Mouse (Mus musculus): ENCODE results near the gene Trappc12. TPM values are rescaled to one million over a fixed set of nuclear protein-coding genes. Genes with fewer than 3 reads are reported as not detected.

Trappc12 gene
- polyA plus RNA-seq, 1 experiment from 2014 or later, result 43.9 TPM

DNA sequence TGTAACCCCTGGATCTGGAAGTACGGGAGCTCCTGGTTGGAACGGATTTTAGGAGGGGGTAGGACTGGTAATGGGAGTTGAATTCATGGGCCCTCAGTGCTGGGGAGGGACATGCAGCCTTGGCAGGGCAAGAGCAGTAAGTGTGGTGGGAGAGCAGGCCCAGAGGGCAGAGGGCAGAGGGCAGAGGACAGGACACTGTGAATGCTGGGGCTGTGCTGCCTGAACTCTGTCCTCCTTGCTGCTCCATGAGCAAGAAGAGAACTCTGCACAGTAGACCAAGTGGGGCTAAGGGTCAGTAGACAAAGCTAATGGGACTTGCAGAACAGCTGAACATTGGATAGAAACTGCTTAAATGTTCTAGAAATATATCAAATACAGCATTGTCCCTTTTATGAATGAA, 32.2 kb downstream of the Trappc12 start:
- Histone ChIP-seq H3K4me3 (ENCODE audit: low read length) (no peak overlapping the region), H3K27me3 (ENCODE audit: control insufficient read depth, insufficient read depth, low read length) (no peaks in the 10 kb centered on the region), H3K36me3 (ENCODE audit: control insufficient read depth, insufficient read depth, low read length) (peaks cover 37% of the 10 kb centered on the region), H3K9me3 (ENCODE audit: control insufficient read depth, low read length) (no peaks in the 10 kb centered on the region), H3K4me1 (ENCODE audit: control insufficient read depth, insufficient read depth, low read length) (no peaks in the 10 kb centered on the region), H3K9ac (ENCODE audit: low read depth, low read length) (no peak overlapping the region), H3K4me2 (replicated peaks; ENCODE audit: low read depth, low read length) (no peak overlapping the region), H3K27ac (ENCODE audit: low read depth, low read length) (no peak overlapping the region)
- WGBS, result 92% methylated on average over 2 of the region's 2 CpGs
- no peak for ATAC-seq (ENCODE audit: low FRiP score, low TSS enrichment)

DNA sequence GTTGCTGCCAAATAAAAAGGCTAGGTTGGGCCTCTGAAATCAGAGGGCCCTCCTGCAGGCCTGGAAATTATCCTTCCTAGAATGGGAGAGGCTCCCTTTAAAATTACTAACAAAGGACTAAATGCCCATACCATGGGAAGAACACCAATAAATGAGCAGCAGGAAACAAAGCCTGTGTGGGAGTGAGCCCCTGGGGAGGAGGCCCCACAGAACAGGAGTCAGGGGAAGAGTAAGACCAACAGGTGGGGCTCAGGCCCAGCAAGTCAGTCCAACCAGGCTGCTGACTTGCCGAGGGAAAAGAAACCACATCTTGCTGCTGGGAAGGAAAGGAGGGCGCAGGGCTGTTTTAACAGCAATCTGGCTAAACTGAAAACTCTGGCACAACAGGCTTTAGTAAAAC, 33.2 kb downstream of the Trappc12 start:
- WGBS, result 63% methylated on average over 2 of the region's 2 CpGs
- H3K27me3 ChIP-seq (ENCODE audit: control insufficient read depth, insufficient read depth, low read length), result no peaks in the 10 kb centered on the region
- ATAC-seq (ENCODE audit: low FRiP score, low TSS enrichment), result no peak
- H3K9me3 ChIP-seq (ENCODE audit: control insufficient read depth, low read length), result no peaks in the 10 kb centered on the region
- H3K4me3 ChIP-seq (ENCODE audit: low read length), result no peak overlapping the region
- no peak overlapping the region for H3K9ac ChIP-seq (ENCODE audit: low read depth, low read length)
- H3K4me1 ChIP-seq (ENCODE audit: control insufficient read depth, insufficient read depth, low read length), result no peaks in the 10 kb centered on the region
- H3K4me2 ChIP-seq (replicated peaks; ENCODE audit: low read depth, low read length), result no peak overlapping the region
- H3K36me3 ChIP-seq (ENCODE audit: control insufficient read depth, insufficient read depth, low read length), result peaks cover 38% of the 10 kb centered on the region
- H3K27ac ChIP-seq (ENCODE audit: low read depth, low read length), result no peak overlapping the region

DNA sequence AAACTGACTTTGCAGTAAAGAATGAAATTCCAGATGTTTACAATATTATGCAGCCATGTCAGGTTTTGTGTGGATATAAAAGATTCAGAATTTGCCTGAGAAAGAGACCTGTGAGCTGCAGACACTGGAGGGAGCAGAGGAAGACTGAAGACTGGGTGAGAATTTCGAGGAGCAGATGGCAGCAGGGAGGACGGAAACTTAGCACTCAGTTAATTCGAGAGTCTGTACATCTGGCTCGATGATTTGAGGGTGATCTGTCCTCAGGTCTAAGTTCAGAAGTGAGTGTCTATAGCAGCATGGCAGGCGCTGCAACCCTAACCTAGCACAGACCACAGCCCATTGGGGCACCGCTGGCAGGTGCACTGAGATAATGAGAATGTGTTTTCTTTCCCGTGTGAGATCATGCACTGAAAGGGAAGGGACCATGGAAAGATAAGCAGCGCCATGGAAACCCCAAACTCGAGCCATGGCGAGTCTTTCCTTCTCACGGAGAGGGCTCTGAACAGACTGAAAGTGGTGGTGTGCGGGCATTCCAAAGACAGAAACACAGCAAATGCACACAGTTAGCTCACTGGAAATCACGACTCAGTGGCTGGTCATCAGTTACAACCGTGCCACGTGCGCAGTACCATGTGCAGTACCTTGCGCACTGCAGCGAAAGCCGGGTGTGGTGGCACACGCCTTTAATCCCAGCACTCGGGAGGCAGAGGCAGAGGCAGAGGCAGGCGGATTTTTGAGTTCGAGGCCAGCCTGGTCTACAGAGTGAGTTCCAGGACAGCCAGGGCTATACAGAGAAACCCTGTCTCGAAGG, 35.2 kb downstream of the Trappc12 start:
- no peak for ATAC-seq (ENCODE audit: low FRiP score, low TSS enrichment)
- no peaks in the 10 kb centered on the region for H3K27me3 ChIP-seq (ENCODE audit: control insufficient read depth, insufficient read depth, low read length)
- H3K9me3 ChIP-seq (ENCODE audit: control insufficient read depth, low read length), result no peaks in the 10 kb centered on the region
- H3K36me3 ChIP-seq (ENCODE audit: control insufficient read depth, insufficient read depth, low read length), result peaks cover 37% of the 10 kb centered on the region
- no peak overlapping the region for H3K27ac ChIP-seq (ENCODE audit: low read depth, low read length)
- H3K4me3 ChIP-seq (ENCODE audit: low read length), result no peak overlapping the region
- H3K9ac ChIP-seq (ENCODE audit: low read depth, low read length), result no peak overlapping the region
- no peaks in the 10 kb centered on the region for H3K4me1 ChIP-seq (ENCODE audit: control insufficient read depth, insufficient read depth, low read length)
- no peak overlapping the region for H3K4me2 ChIP-seq (replicated peaks; ENCODE audit: low read depth, low read length)
- WGBS, result 88% methylated on average over 24 of the region's 24 CpGs

DNA sequence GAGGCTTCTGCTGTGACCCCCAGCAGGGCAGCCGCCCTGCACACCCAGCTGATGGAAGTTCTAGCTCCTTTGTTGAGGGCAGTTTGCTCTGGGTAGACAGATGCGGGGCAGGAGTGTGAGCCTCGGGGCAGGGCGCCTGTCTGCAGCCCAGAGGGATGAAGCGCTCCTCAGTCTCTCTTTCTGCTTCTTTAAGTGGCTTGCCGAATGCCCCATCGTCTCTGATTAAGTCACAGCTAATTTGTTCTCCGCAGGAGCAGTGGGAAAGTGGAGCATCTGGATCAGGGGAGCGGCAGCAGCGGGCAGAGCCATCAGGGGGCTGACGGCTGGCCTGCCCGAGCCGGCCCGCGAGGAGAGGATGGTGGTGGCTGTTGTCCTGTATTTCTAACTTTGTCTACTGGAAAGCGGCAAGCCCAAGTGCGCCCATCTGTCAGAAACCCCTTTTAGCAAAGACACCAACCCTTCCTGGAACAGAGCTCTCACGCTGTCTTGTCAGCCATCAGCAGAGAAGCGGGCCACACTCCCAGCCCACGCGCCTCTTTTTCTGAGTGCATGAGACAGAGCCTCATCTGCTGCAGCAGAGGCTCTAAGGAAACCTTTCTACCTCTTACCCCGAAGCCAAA, 39.6 kb downstream of the Trappc12 start:
- Histone ChIP-seq H3K4me1 (ENCODE audit: control insufficient read depth, insufficient read depth, low read length) (no peaks in the 10 kb centered on the region), H3K4me3 (ENCODE audit: low read length) (no peak overlapping the region), H3K9ac (ENCODE audit: low read depth, low read length) (no peak overlapping the region), H3K36me3 (ENCODE audit: control insufficient read depth, insufficient read depth, low read length) (peaks cover 27% of the 10 kb centered on the region), H3K27ac (ENCODE audit: low read depth, low read length) (no peak overlapping the region), H3K27me3 (ENCODE audit: control insufficient read depth, insufficient read depth, low read length) (no peaks in the 10 kb centered on the region), H3K4me2 (replicated peaks; ENCODE audit: low read depth, low read length) (no peak overlapping the region), H3K9me3 (ENCODE audit: control insufficient read depth, low read length) (no peaks in the 10 kb centered on the region)
- 90% methylated on average over 22 of the region's 22 CpGs for WGBS
- no peak for ATAC-seq (ENCODE audit: low FRiP score, low TSS enrichment)

DNA sequence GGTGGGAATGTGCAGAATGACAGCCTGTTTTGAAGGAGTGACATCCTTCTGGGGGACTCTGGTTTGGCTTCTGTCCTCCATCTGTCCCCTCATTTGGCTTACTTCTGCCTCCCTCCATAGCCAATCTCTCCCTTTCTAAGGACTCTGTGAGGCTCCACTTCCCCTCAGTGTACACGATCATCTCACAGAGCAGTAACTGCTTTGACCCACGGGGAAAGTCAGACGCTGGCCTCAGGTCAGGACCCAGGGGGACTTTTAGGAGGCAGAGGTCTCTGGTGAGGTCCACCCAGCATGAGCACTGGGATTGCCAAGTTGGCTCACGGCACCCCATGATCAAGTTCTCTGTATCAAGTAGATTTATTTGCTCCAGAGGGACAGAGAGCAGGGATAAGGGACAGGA, 42.1 kb downstream of the Trappc12 start:
- ATAC-seq (ENCODE audit: low FRiP score, low TSS enrichment), result no peak
- Histone ChIP-seq H3K4me1 (ENCODE audit: control insufficient read depth, insufficient read depth, low read length) (no peaks in the 10 kb centered on the region; the same call in 1 of the 2 replicates), H3K9ac (ENCODE audit: low read depth, low read length) (no peak overlapping the region), H3K4me2 (replicated peaks; ENCODE audit: low read depth, low read length) (no peak overlapping the region), H3K36me3 (ENCODE audit: control insufficient read depth, insufficient read depth, low read length) (peaks cover 27% of the 10 kb centered on the region), H3K9me3 (ENCODE audit: control insufficient read depth, low read length) (no peaks in the 10 kb centered on the region), H3K4me3 (ENCODE audit: low read length) (no peak overlapping the region), H3K27me3 (ENCODE audit: control insufficient read depth, insufficient read depth, low read length) (no peaks in the 10 kb centered on the region), H3K27ac (ENCODE audit: low read depth, low read length) (no peak overlapping the region)
- WGBS, result 73% methylated on average over 4 of the region's 4 CpGs

DNA sequence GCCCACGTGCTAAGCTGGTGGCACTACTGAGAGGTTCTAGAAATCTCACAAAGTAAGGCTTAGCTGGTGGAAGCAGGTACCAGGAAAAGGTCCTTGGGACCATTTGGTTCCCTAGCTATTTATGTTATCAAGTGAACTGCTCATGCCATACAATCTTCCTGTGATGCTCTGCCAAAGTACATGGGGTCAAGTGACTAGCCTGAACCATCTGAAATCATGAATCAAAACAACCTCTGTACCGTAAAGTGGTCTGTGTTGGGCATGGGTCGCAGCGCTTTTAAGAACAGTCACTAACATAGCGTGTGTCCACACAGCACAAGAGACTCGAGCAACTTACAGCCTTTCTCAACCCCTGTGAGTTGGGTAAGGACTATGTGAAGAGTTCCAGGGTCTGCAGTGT, 45.1 kb downstream of the Trappc12 start:
- no peak for ATAC-seq (ENCODE audit: low FRiP score, low TSS enrichment)
- WGBS, result 82% methylated on average over 6 of the region's 6 CpGs
- Histone ChIP-seq H3K36me3 (ENCODE audit: control insufficient read depth, insufficient read depth, low read length) (peaks cover 8% of the 10 kb centered on the region), H3K27ac (ENCODE audit: low read depth, low read length) (no peak overlapping the region), H3K9ac (ENCODE audit: low read depth, low read length) (no peak overlapping the region), H3K4me2 (replicated peaks; ENCODE audit: low read depth, low read length) (no peak overlapping the region), H3K4me1 (ENCODE audit: control insufficient read depth, insufficient read depth, low read length) (peaks cover 5% of the 10 kb centered on the region; the same call in 1 of the 2 replicates), H3K4me3 (ENCODE audit: low read length) (no peak overlapping the region), H3K9me3 (ENCODE audit: control insufficient read depth, low read length) (no peaks in the 10 kb centered on the region), H3K27me3 (ENCODE audit: control insufficient read depth, insufficient read depth, low read length) (no peaks in the 10 kb centered on the region)

DNA sequence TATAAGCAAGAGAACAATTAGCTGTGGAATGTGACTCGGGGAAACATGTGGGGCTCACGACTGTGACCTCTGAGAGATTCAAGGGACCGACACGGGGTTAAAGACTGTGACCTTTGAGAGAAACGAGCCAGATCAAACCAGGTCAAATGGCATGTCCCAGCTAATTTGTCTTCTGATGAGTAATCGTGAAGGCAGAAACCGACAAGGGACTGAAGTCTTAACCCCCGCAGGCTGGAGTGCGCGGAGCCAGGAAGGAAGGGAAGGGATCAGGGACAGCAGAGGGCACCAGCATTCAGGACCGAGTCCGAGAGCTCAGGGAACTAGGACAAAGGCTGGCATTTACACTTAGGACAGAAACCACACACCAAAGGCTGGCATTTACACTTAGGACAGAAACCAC, 45.9 kb downstream of the Trappc12 start:
- Histone ChIP-seq H3K27me3 (ENCODE audit: control insufficient read depth, insufficient read depth, low read length) (no peaks in the 10 kb centered on the region), H3K4me3 (ENCODE audit: low read length) (no peak overlapping the region), H3K9me3 (ENCODE audit: control insufficient read depth, low read length) (no peaks in the 10 kb centered on the region), H3K27ac (ENCODE audit: low read depth, low read length) (no peak overlapping the region), H3K4me2 (replicated peaks; ENCODE audit: low read depth, low read length) (no peak overlapping the region), H3K36me3 (ENCODE audit: control insufficient read depth, insufficient read depth, low read length) (no peaks in the 10 kb centered on the region; the same call in 1 of the 2 replicates), H3K9ac (ENCODE audit: low read depth, low read length) (no peak overlapping the region), H3K4me1 (ENCODE audit: control insufficient read depth, insufficient read depth, low read length) (peaks cover 8% of the 10 kb centered on the region; the same call in 1 of the 2 replicates)
- WGBS, result 4% methylated on average over 12 of the region's 12 CpGs
- ATAC-seq (ENCODE audit: low FRiP score, low TSS enrichment), result 0 out of 2 replicates have a peak, but pooled peaks have one; percentile 24

DNA sequence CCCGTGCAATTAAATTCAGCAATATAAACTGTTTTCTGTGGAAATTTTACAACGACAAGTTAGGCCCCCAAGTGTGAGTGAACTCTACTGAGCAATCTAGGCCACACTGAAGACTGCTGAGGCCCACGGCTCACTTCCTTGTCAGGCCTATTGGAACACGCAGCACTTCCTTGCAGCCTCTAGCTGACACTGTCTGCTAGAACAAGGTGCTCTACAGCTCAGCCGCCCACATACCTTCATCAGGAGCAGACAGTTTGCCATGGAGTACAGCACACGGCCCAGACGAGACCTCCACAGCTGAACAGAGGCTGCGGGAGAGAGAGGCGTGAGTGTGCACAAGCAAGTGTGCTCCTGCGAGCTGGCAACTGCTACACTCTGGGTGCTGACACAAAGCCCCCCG, 49.0 kb downstream of the Trappc12 start:
- Histone ChIP-seq H3K4me1 (ENCODE audit: control insufficient read depth, insufficient read depth, low read length) (peaks cover 8% of the 10 kb centered on the region; the same call in 1 of the 2 replicates), H3K4me3 (ENCODE audit: low read length) (no peak overlapping the region), H3K9me3 (ENCODE audit: control insufficient read depth, low read length) (no peaks in the 10 kb centered on the region), H3K27ac (ENCODE audit: low read depth, low read length) (no peak overlapping the region), H3K9ac (ENCODE audit: low read depth, low read length) (no peak overlapping the region), H3K27me3 (ENCODE audit: control insufficient read depth, insufficient read depth, low read length) (no peaks in the 10 kb centered on the region), H3K4me2 (replicated peaks; ENCODE audit: low read depth, low read length) (no peak overlapping the region), H3K36me3 (ENCODE audit: control insufficient read depth, insufficient read depth, low read length) (no peaks in the 10 kb centered on the region)
- ATAC-seq (ENCODE audit: low FRiP score, low TSS enrichment), result no peak
- WGBS, result 81% methylated on average over 11 of the region's 11 CpGs

DNA sequence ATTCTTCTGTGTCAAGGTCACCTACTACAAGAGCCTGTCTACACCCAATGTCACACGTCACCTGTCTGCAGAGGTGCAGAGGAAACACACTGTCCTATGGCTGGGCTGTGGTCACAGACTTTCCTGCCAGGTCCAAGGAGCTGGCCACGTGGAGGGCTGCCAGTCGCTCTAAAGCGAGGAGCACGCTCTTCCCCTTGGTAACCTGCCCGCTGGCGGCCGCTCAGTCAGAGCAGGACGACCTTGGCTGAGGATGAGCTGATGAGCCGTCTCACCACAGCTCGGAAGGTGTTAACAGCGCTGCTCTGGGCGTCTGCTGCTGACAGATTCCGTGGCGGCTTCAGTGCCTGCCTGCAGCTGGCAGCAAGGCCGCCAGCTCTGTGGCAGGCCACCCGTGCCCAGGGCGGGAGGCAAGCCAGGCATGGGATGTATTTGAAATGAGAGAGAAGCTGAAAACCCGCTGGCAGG, 49.7 kb downstream of the Trappc12 start:
- H3K27ac ChIP-seq (ENCODE audit: low read depth, low read length), result no peak overlapping the region; the same call in 1 of the 2 replicates
- no peak overlapping the region for H3K9ac ChIP-seq (ENCODE audit: low read depth, low read length)
- H3K4me3 ChIP-seq (ENCODE audit: low read length), result no peak overlapping the region
- no peaks in the 10 kb centered on the region for H3K27me3 ChIP-seq (ENCODE audit: control insufficient read depth, insufficient read depth, low read length)
- no peaks in the 10 kb centered on the region for H3K36me3 ChIP-seq (ENCODE audit: control insufficient read depth, insufficient read depth, low read length)
- 81% methylated on average over 19 of the region's 19 CpGs for WGBS
- no peaks in the 10 kb centered on the region for H3K9me3 ChIP-seq (ENCODE audit: control insufficient read depth, low read length)
- H3K4me2 ChIP-seq (replicated peaks; ENCODE audit: low read depth, low read length), result no peak overlapping the region
- ATAC-seq (ENCODE audit: low FRiP score, low TSS enrichment), result 0 out of 2 replicates have a peak, but pooled peaks have one; percentile 13
- peaks cover 8% of the 10 kb centered on the region; the same call in 1 of the 2 replicates for H3K4me1 ChIP-seq (ENCODE audit: control insufficient read depth, insufficient read depth, low read length)

Data from kidney, embryonic 14.5 days (tissue).